ENCODE assay signal across 11 mouse cellular contexts in genomic region chr11:50227736-50228135, GRCm38 (mm10). TPM values are rescaled to one million over a fixed set of nuclear protein-coding genes. Genes with fewer than 3 reads are reported as not detected.
DNase-seq lines count a peak whose midpoint lies in the region; ATAC-seq lines count a peak whose summit lies in the region.
"Had no signal": no experiment of that assay in that cellular context is flagged by ENCODE, and none has a peak within 500 bp of the region (broad histone marks: within the 10 kb centered on the region; RNA-seq: fewer than 3 reads in every experiment).

No protein-coding gene starts in this region.

- H3K4me3 ChIP-seq in heart, embryonic 14.5 days (ENCODE audit: control insufficient read depth in 1 of 2, insufficient read depth in 1 of 2, low read depth in 1 of 2, low read length in 2 of 2): no peak overlapping the region
- H3K4me3 ChIP-seq in heart, embryonic 11.5 days (ENCODE audit: low read depth, low read length): no peak overlapping the region
- H3K4me3 ChIP-seq in liver, embryonic 13.5 days (replicated peaks): no peak overlapping the region
- no peak overlapping the region for H3K4me3 ChIP-seq in liver, embryonic 15.5 days (replicated peaks)

- H3K27me3 ChIP-seq in heart, embryonic 14.5 days (ENCODE audit: control insufficient read depth, insufficient read depth, low read length): no peaks in the 10 kb centered on the region
- H3K27me3 ChIP-seq in heart, embryonic 11.5 days (ENCODE audit: control insufficient read depth, insufficient read depth, low read length): peaks cover 15% of the 10 kb centered on the region
- H3K27me3 ChIP-seq in liver, embryonic 13.5 days: no peaks in the 10 kb centered on the region
- no peaks in the 10 kb centered on the region for H3K27me3 ChIP-seq in liver, embryonic 15.5 days
- H3K27me3 ChIP-seq: stomach, embryonic 15.5 days had no signal

- 93% methylated on average over 4 of the region's 4 CpGs for WGBS in heart, embryonic 14.5 days
- WGBS in heart, embryonic 11.5 days (ENCODE audit: insufficient replicate concordance): 88% methylated on average over 4 of the region's 4 CpGs
- WGBS in liver, embryonic 13.5 days (ENCODE audit: insufficient replicate concordance): 80% methylated on average over 4 of the region's 4 CpGs
- WGBS in liver, embryonic 15.5 days (ENCODE audit: insufficient replicate concordance): 82% methylated on average over 4 of the region's 4 CpGs

- H3K4me1 ChIP-seq in heart, embryonic 14.5 days (ENCODE audit: control insufficient read depth in 2 of 2, insufficient read depth in 2 of 2, low read length in 2 of 2): peaks cover 13 to 25% of the 10 kb centered on the region in 2 experiments
- peaks cover 19% of the 10 kb centered on the region for H3K4me1 ChIP-seq in heart, embryonic 11.5 days (ENCODE audit: control insufficient read depth, insufficient read depth, low read length)
- H3K4me1 ChIP-seq in liver, embryonic 13.5 days (replicated peaks): peaks cover 72% of the 10 kb centered on the region
- H3K4me1 ChIP-seq in liver, embryonic 15.5 days (replicated peaks): peaks cover 72% of the 10 kb centered on the region

- H3K4me2 ChIP-seq in heart, embryonic 14.5 days (ENCODE audit: low read length): peak overlapping the region; percentile 82; the same call in 1 of the 2 replicates
- no peak overlapping the region for H3K4me2 ChIP-seq in heart, embryonic 11.5 days
- peak overlapping the region; percentile 86 for H3K4me2 ChIP-seq in liver, embryonic 13.5 days
- peak overlapping the region; percentile 86 for H3K4me2 ChIP-seq in liver, embryonic 15.5 days
- H3K4me2 ChIP-seq: stomach, embryonic 15.5 days had no signal

- H3K27ac ChIP-seq in heart, embryonic 14.5 days (replicated peaks in 1 of 2; ENCODE audit: control insufficient read depth in 1 of 2, insufficient read depth in 1 of 2, low read depth in 2 of 2, low read length in 2 of 2): 0 out of 4 replicates have a peak overlapping the region, but pooled peaks of 1 of the 2 experiments have one; percentile 69
- no peak overlapping the region for H3K27ac ChIP-seq in heart, embryonic 11.5 days (ENCODE audit: low read depth, low read length)
- H3K27ac ChIP-seq in liver, embryonic 13.5 days: peak overlapping the region; percentile 98
- peak overlapping the region; percentile 97 for H3K27ac ChIP-seq in liver, embryonic 15.5 days (replicated peaks)

- H3K9ac ChIP-seq in heart, embryonic 14.5 days (ENCODE audit: low read length): no peak overlapping the region
- H3K9ac ChIP-seq in heart, embryonic 11.5 days (ENCODE audit: low read depth, low read length): no peak overlapping the region
- H3K9ac ChIP-seq in liver, embryonic 13.5 days: peak overlapping the region; percentile 99; the same call in 1 of the 2 replicates
- no peak overlapping the region for H3K9ac ChIP-seq in liver, embryonic 15.5 days
- H3K9ac ChIP-seq: stomach, embryonic 15.5 days had no signal

- no peak for ATAC-seq in heart, embryonic 14.5 days (ENCODE audit: insufficient number of reproducible peaks, insufficient read depth, low FRiP score, low read depth)
- no peak for ATAC-seq in heart, embryonic 11.5 days (replicated peaks; ENCODE audit: insufficient number of reproducible peaks, low FRiP score, low TSS enrichment)
- ATAC-seq in liver, embryonic 13.5 days (ENCODE audit: low read depth): no peak
- ATAC-seq in liver, embryonic 15.5 days (ENCODE audit: insufficient read depth): no peak
- ATAC-seq in megakaryocyte-erythroid progenitor cell, adult 5-6 weeks (replicated peaks; ENCODE audit: low FRiP score, low TSS enrichment, poor library complexity, severe bottlenecking): no peak
- ATAC-seq: CD4-positive, CD25-positive, alpha-beta regulatory T cell, adult 4 months had no signal

- no peak for DNase-seq in liver, embryonic 13.5 days
- DNase-seq in liver: no peak
- peak; percentile 88 for DNase-seq in cerebellum, adult 11-12 months
- DNase-seq in layer of hippocampus, postnatal 25 days (ENCODE audit: extremely low spot score in 1 of 2, low spot score in 1 of 2): no peak
- DNase-seq: lung, adult 18-20 months had no signal

- H3K36me3 ChIP-seq in heart, embryonic 14.5 days (ENCODE audit: control insufficient read depth, insufficient read depth, low read length): peaks cover 18% of the 10 kb centered on the region
- no peaks in the 10 kb centered on the region for H3K36me3 ChIP-seq in heart, embryonic 11.5 days (ENCODE audit: control insufficient read depth, insufficient read depth, low read length)
- H3K36me3 ChIP-seq in liver, embryonic 13.5 days: peaks cover 27% of the 10 kb centered on the region
- peaks cover 24% of the 10 kb centered on the region for H3K36me3 ChIP-seq in liver, embryonic 15.5 days (replicated peaks)

- no peaks in the 10 kb centered on the region for H3K9me3 ChIP-seq in heart, embryonic 14.5 days (ENCODE audit: control insufficient read depth, low read length)
- no peaks in the 10 kb centered on the region for H3K9me3 ChIP-seq in heart, embryonic 11.5 days (replicated peaks; ENCODE audit: control insufficient read depth, low read length)
- H3K9me3 ChIP-seq in liver, embryonic 13.5 days (replicated peaks): no peaks in the 10 kb centered on the region
- H3K9me3 ChIP-seq in liver, embryonic 15.5 days (replicated peaks): no peaks in the 10 kb centered on the region
- H3K9me3 ChIP-seq: stomach, embryonic 15.5 days had no signal

RNA-seq across cellular contexts. Expression of gene Ltc4s, which starts 10.7 kb away (rescaled TPM):
- 1.8 and 1.9 TPM in 2 replicates for polyA plus RNA-seq in heart, embryonic 14.5 days (2014; fragmentation: Nextera tagmentation; extraction: Ambion mirVana)
- 0.74 TPM in 1 of 2 replicates, not detected in the other for polyA plus RNA-seq in heart, embryonic 11.5 days (2014; fragmentation: Nextera tagmentation; extraction: Ambion mirVana)
- polyA plus RNA-seq in liver, embryonic 13.5 days (2015; fragmentation: Nextera tagmentation; extraction: Ambion mirVana): 0.49 and 0.99 TPM in 2 replicates
- polyA plus RNA-seq in liver, embryonic 15.5 days (2015; fragmentation: Nextera tagmentation; extraction: Ambion mirVana): 0.46 and 0.51 TPM in 2 replicates
- total RNA-seq in layer of hippocampus, postnatal 25 days (2021): 10 to 100 TPM in 1 of 2 experiments, 1 to 10 TPM in 1; 8.8 to 11.2 TPM
- 3.1 and 3.4 TPM in 2 replicates for total RNA-seq in megakaryocyte-erythroid progenitor cell, adult 5-6 weeks (2014; fragmentation: Nextera tagmentation)
- total RNA-seq in megakaryocyte-erythroid progenitor cell, adult 5-6 weeks (2017): 12.7 TPM in 1 of 2 replicates, not detected in the other
- polyA plus RNA-seq: CD4-positive, CD25-positive, alpha-beta regulatory T cell, adult 4 months had no signal

RNA-seq across cellular contexts. Expression of gene Mgat4b, which starts 17.0 kb away (rescaled TPM):
- polyA plus RNA-seq in heart, embryonic 14.5 days (2014; fragmentation: Nextera tagmentation; extraction: Ambion mirVana): 32.9 and 37.6 TPM in 2 replicates
- polyA plus RNA-seq in heart, embryonic 11.5 days (2014; fragmentation: Nextera tagmentation; extraction: Ambion mirVana): 14.2 and 14.4 TPM in 2 replicates
- polyA plus RNA-seq in liver, embryonic 13.5 days (2015; fragmentation: Nextera tagmentation; extraction: Ambion mirVana): 11.4 and 12.1 TPM in 2 replicates
- polyA plus RNA-seq in liver, embryonic 15.5 days (2015; fragmentation: Nextera tagmentation; extraction: Ambion mirVana): 12.7 and 14.9 TPM in 2 replicates
- 100 to 1,000 TPM; 108 to 113 TPM for total RNA-seq in layer of hippocampus, postnatal 25 days (2021)
- total RNA-seq in megakaryocyte-erythroid progenitor cell, adult 5-6 weeks (2014; fragmentation: Nextera tagmentation): 27.8 and 40.6 TPM in 2 replicates
- 11.1 and 14.5 TPM in 2 replicates for total RNA-seq in megakaryocyte-erythroid progenitor cell, adult 5-6 weeks (2017)

RNA-seq across cellular contexts. Expression of gene Sqstm1, which starts 17.1 kb away (rescaled TPM):
- 216 and 226 TPM in 2 replicates for polyA plus RNA-seq in heart, embryonic 14.5 days (2014; fragmentation: Nextera tagmentation; extraction: Ambion mirVana)
- 159 and 197 TPM in 2 replicates for polyA plus RNA-seq in heart, embryonic 11.5 days (2014; fragmentation: Nextera tagmentation; extraction: Ambion mirVana)
- polyA plus RNA-seq in liver, embryonic 13.5 days (2015; fragmentation: Nextera tagmentation; extraction: Ambion mirVana): 132 and 133 TPM in 2 replicates
- polyA plus RNA-seq in liver, embryonic 15.5 days (2015; fragmentation: Nextera tagmentation; extraction: Ambion mirVana): 161 and 189 TPM in 2 replicates
- total RNA-seq in layer of hippocampus, postnatal 25 days (2021): 100 to 1,000 TPM; 421 to 453 TPM
- total RNA-seq in megakaryocyte-erythroid progenitor cell, adult 5-6 weeks (2014; fragmentation: Nextera tagmentation): 69.3 and 129 TPM in 2 replicates
- total RNA-seq in megakaryocyte-erythroid progenitor cell, adult 5-6 weeks (2017): 339 and 435 TPM in 2 replicates

RNA-seq across cellular contexts. Expression of gene Mrnip, which starts 53.5 kb away (rescaled TPM):
- polyA plus RNA-seq in heart, embryonic 14.5 days (2014; fragmentation: Nextera tagmentation; extraction: Ambion mirVana): 10.9 and 13.1 TPM in 2 replicates
- polyA plus RNA-seq in heart, embryonic 11.5 days (2014; fragmentation: Nextera tagmentation; extraction: Ambion mirVana): 15.3 and 17.6 TPM in 2 replicates
- 8.1 and 8.5 TPM in 2 replicates for polyA plus RNA-seq in liver, embryonic 13.5 days (2015; fragmentation: Nextera tagmentation; extraction: Ambion mirVana)
- 7.6 and 8.4 TPM in 2 replicates for polyA plus RNA-seq in liver, embryonic 15.5 days (2015; fragmentation: Nextera tagmentation; extraction: Ambion mirVana)
- total RNA-seq in layer of hippocampus, postnatal 25 days (2021): 10 to 100 TPM; 15.1 to 16.2 TPM
- 10.5 and 15.8 TPM in 2 replicates for total RNA-seq in megakaryocyte-erythroid progenitor cell, adult 5-6 weeks (2014; fragmentation: Nextera tagmentation)
- 9.9 and 17.8 TPM in 2 replicates for total RNA-seq in megakaryocyte-erythroid progenitor cell, adult 5-6 weeks (2017)
